Comparison of ENCODE assay signal across 23 mouse cellular contexts in the genomic region with DNA sequence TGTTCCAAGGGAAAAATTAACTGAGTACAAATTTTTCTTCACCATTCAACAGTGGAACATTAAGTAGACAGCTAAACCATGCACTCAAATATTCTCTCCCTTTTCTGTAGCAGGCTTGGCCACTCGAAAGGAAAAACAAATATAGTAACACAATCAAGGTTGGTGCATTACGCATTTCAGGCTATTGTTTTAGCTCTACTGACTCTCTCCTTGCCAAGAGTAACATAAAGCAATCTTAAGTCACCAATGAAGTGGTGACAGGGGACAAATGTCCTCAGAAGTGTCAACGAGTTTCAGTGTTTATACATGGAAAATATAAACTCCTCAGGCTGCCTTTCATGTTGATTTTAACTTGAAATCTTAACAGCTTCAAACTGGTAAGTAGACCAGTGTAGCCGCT.
DNase-seq lines count a peak whose midpoint lies in the region; ATAC-seq and TF ChIP-seq lines count a peak whose summit lies in the region.
"Had no signal": no experiment of that assay in that cellular context is flagged by ENCODE, and none has a peak within 500 bp of the region (broad histone marks: within the 10 kb centered on the region; RNA-seq: fewer than 3 reads in every experiment).

No protein-coding gene starts in this region.

- peak overlapping the region; percentile 13; the same call in 1 of the 2 replicates for H3K4me2 ChIP-seq in kidney, embryonic 15.5 days
- no peak overlapping the region for H3K4me2 ChIP-seq in lung, postnatal 0 days (replicated peaks; ENCODE audit: low read depth, low read length)
- H3K4me2 ChIP-seq: embryonic facial prominence, embryonic 15.5 days; liver, embryonic 11.5 days; midbrain, embryonic 11.5 days; neural tube, embryonic 15.5 days had no signal

- 16% methylated on average over 4 of the region's 4 CpGs for WGBS in kidney, embryonic 15.5 days
- 15% methylated on average over 4 of the region's 4 CpGs for WGBS in lung, postnatal 0 days

- peak overlapping the region; percentile 4; the same call in 1 of the 2 replicates for H3K27ac ChIP-seq in kidney, embryonic 15.5 days
- H3K27ac ChIP-seq in lung, postnatal 0 days (ENCODE audit: low read length), result no peak overlapping the region
- H3K27ac ChIP-seq: embryonic facial prominence, embryonic 15.5 days; gastrocnemius, adult 2 months; hindbrain, postnatal 0 days; neural tube, embryonic 15.5 days had no signal

- H3K27me3 ChIP-seq in kidney, embryonic 15.5 days, result no peaks in the 10 kb centered on the region
- H3K27me3 ChIP-seq in lung, postnatal 0 days (replicated peaks; ENCODE audit: insufficient read depth, low read length), result no peaks in the 10 kb centered on the region
- H3K27me3 ChIP-seq: embryonic facial prominence, embryonic 15.5 days; neural tube, embryonic 15.5 days had no signal

- H3K4me1 ChIP-seq in kidney, embryonic 15.5 days, result 0 out of 2 replicates have a peak, but pooled peaks cover 6% of the 10 kb centered on the region
- H3K4me1 ChIP-seq in lung, postnatal 0 days (ENCODE audit: insufficient read depth, low read depth, low read length), result no peaks in the 10 kb centered on the region
- H3K4me1 ChIP-seq: embryonic facial prominence, embryonic 15.5 days had no signal

- no peak overlapping the region for H3K4me3 ChIP-seq in kidney, embryonic 15.5 days (replicated peaks)
- H3K4me3 ChIP-seq in lung, postnatal 0 days (ENCODE audit: low read depth, low read length), result no peak overlapping the region
- H3K4me3 ChIP-seq: embryonic facial prominence, embryonic 15.5 days; gastrocnemius, adult 2 months; neural tube, embryonic 15.5 days had no signal

- intact Hi-C loops in heart, postnatal 14 days (cut with DNase I), result loop anchor here (5.0 to 10.0 kb wide), 4 partner anchors 104 to 1106 kb away; a partner anchor contains a TSS

- no peak overlapping the region for H3K9ac ChIP-seq in kidney, embryonic 15.5 days
- no peak overlapping the region for H3K9ac ChIP-seq in lung, postnatal 0 days (replicated peaks; ENCODE audit: low read depth)
- H3K9ac ChIP-seq: embryonic facial prominence, embryonic 15.5 days; liver, postnatal 0 days; neural tube, embryonic 15.5 days had no signal

- no peaks in the 10 kb centered on the region for H3K36me3 ChIP-seq in kidney, embryonic 15.5 days
- no peaks in the 10 kb centered on the region for H3K36me3 ChIP-seq in lung, postnatal 0 days (ENCODE audit: insufficient read depth, low read length)
- H3K36me3 ChIP-seq: embryonic facial prominence, embryonic 15.5 days; neural tube, embryonic 15.5 days had no signal

- no peak for TF ChIP-seq EP300 in lung, postnatal 0 days (IDR thresholded peaks at IDR 0.05)

- H3K9me3 ChIP-seq in kidney, embryonic 15.5 days (replicated peaks), result no peaks in the 10 kb centered on the region
- H3K9me3 ChIP-seq in lung, postnatal 0 days (ENCODE audit: low read length), result no peaks in the 10 kb centered on the region
- H3K9me3 ChIP-seq: embryonic facial prominence, embryonic 15.5 days; neural tube, embryonic 15.5 days had no signal

- peak; percentile 6 to 22 for DNase-seq in heart, adult 18-20 months
- DNase-seq in heart, postnatal 14 days, result no peak
- DNase-seq in kidney, postnatal 36 days, result no peak
- DNase-seq in lung, postnatal 0 days (ENCODE audit: low spot score), result peak; percentile 44
- DNase-seq in lung, postnatal 10 days, result no peak
- DNase-seq in ovary, postnatal 10 days (ENCODE audit: low spot score), result no peak
- DNase-seq: adrenal gland, postnatal 14 days; cerebellum, adult 8-10 months; cerebellum, postnatal 36 days; gastrocnemius, adult 2 months; kidney, postnatal 25 days; layer of hippocampus, postnatal 36 days; liver, postnatal 0 days; thymus, adult 18-20 months; thymus, postnatal 36 days had no signal

- TF ChIP-seq CTCF in lung, postnatal 0 days (IDR thresholded peaks at IDR 0.05), result no peak

- peak; percentile 36 for ATAC-seq in kidney, embryonic 15.5 days (replicated peaks; ENCODE audit: low FRiP score)
- peak; percentile 44 for ATAC-seq in lung, postnatal 0 days
- ATAC-seq: forebrain, embryonic 14.5 days; hindbrain, postnatal 0 days; intestine, embryonic 16.5 days; liver, postnatal 0 days had no signal

Comparison
In these comparisons a context has a peak if more than half of its experiments do, and no peak if none do; other contexts are left out.
1. DNase-seq: peak in heart, adult 18-20 months (2 of 2) and lung, postnatal 0 days (single experiment); none in heart, postnatal 14 days (0 of 2), kidney, postnatal 36 days (0 of 2), lung, postnatal 10 days (single experiment) and ovary, postnatal 10 days (single experiment).